Mouse (Mus musculus) urinary bladder, postnatal 4 days (tissue): ENCODE measurements around the gene Foxp4.

Experiments
- DNase-seq, 2 experiments: peaks; one replicate each; pipeline ENCODE4 v3.0.0; 2021 to 2022; ENCODE audit warnings: low spot score in 2 of 2

Foxp4 gene

DNA sequence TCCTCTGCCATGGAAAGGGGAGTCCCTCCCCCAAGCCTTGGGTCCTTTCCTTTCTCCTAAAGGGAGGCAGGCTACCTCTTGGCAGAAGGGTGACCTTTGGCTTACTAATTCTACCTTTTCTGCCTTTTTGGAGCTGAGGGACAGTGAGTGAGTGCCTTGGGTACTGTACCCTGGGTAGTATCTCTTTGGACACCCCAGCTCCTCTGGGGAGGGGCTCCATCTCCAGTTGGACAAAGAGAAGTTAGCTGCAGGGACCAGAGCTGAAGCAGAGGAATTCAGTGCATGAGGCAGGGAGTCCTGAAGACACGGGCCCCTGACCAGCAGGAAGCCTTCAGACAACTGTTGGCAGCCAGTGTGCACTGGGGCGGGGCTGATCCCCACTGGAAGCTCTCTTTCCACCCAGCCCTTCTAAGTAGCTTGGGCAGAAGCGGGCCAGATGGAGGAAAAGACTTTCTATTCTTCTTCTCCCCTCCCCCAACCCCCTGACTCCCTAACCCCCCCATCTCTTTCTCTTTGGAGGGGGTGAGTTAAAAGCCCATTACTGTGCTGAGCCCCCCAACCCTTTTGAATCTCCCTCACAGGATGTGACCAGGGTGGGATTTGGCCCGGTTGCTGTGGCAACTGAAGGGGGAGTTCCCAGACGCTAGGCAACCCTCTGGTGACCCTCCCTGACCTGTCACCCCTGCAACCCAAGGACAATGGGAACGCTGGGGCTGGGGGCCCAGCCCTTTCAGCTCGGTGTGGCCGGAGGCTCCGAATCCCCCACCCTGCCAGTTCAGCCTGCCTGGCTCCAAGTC lies 26.3 kb downstream of the Foxp4 start:
- DNase-seq: peak; percentile 71 to 75

DNA sequence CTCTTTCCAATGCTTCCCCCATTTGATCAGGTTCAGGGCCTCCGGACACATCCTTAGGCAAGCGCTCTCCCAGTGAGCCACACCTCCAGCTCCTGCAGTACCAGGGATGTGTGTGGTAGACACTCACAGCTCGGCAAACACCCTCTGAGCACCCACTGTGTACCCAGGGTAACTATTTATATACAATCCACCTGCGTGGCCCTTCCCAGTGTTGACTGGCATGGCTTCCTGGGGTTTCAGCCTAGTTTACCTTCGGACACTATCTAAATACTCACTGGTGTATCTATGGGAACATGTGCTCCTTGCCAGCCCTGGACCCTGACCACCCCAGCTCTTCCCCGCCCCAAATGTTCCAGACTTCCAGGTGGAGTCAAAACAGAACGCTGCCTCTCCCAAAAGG lies 34.7 kb downstream of the Foxp4 start:
- DNase-seq: no peak

DNA sequence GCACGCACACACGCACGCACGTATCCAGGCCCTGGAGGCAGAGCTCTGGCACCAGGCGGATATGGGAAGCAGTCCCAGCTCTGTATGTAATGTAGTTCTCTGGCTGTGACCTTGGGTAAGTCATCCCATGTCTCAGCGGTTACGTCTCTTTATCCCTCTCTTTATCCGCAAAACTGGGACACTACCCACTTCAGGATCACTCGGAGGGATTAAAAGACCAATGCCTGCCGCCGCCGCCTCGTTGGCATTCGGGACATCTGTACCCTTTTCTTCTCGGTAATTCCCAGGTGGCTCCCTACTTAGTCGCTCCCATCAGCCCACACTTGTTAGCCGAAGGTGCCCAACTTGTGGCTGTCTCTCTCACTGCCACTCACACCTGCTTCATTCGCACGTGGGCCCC lies 35.2 kb downstream of the Foxp4 start:
- DNase-seq: no peak

DNA sequence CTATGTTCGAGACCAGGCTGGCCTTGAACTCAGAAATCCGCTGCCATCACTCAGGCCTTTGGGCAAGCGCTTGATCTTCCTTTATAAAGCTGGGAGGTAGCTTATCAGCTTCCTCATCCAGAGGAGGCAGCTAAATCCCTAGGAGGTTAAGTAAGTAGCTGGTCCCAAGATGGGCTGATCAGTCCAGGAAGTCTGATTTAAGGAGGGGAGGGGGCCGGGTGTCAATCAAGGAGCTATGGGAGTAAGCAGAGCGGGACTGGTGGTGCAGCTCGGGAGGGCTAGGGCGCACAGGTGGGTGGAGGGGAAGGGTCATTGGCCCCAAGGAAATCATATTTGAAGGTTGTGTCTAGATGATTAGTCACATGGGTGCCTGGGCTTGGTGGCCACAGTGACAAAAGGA lies 35.8 kb downstream of the Foxp4 start:
- no peak for DNase-seq

DNA sequence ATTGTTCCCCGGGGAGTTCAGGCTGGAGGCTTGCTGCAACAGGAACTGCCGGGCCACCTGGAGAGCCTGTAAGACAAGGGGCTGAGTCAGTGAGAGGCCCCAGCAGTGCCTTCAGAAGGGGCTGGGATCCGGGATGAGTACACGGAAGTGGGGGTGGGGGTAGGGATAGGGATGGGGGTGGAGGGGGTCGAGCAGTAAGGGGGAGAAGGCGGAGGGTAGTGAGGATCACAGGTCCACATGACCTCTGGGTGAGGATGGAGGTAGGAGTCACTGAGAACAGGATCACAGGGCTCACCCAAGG lies 36.3 kb downstream of the Foxp4 start:
- DNase-seq: no peak

DNA sequence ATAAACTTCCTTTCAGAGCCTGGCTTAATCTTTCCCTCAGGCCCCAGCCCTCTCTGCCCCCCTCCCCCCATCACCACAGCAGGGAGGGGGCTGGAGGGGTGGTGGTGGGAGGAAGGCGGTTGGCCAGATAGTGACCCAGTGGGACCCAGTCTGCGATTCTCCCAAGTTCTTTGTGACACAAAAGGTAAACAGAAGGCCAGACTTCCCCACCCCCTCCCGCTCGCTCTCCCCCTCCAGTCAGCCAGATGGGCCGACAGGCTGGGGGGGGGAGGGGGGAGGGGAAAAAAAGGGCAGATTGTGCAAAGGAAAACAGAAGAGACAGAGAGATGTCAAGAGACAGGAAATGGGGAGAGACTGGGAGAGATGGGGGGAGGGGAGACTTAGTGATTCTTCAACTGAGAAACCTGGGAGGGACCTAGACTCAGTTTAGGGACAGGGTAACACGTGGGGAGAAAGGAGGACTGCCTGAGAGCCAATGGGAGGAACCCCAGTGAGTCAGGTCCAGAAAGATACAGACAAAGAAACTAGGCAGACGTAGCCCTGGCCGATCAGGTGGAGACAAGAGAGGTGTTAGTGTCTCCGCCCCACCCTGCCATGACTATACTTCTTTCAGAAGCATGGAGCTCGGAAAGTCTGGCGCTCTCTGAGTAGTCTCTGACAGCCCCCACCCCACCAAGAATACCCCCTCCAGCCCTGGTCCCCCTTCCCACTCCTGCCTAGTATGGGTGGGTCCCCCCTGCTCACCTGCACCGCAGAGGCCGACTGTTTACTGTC lies 36.9 kb downstream of the Foxp4 start:
- DNase-seq: no peak

DNA sequence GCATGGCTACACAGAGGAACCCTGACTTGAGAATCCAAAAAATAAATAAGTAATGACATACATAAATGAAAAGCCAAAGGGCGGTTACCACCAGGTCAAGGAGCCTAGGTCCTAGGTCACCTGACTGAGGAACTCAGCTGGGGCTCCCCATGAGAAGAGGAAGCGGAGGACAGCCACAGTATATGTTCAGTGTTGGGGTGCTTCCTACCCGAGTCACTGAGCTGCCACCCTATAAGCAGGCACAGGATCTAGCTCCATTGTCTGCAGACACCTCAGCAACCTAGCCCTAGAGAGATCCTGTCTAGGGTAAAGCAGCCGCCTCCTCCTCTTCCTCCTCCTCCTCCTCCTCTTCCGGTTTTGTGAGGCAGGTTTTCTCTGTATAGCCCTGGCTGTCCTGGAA lies 41.3 kb downstream of the Foxp4 start:
- DNase-seq: no peak

DNA sequence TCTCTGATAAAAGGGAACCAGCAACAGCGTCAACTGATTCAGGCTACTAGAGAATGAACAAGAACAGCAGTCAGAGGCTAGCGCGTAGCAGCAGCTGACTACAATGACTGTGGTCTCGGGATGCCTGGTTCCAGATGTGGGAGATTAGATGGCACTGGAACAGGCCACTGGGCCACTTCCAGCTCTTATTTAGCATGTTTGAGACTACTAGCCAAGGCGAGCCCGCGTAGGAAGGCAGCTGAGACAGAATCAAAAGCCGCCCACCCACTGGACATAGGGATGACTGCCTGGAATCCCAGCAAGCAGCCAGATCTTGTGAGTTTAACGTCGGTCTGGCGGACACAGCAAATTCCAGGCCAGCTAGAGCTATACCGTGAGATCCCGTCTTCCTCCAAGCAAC lies 43.1 kb downstream of the Foxp4 start:
- no peak for DNase-seq

DNA sequence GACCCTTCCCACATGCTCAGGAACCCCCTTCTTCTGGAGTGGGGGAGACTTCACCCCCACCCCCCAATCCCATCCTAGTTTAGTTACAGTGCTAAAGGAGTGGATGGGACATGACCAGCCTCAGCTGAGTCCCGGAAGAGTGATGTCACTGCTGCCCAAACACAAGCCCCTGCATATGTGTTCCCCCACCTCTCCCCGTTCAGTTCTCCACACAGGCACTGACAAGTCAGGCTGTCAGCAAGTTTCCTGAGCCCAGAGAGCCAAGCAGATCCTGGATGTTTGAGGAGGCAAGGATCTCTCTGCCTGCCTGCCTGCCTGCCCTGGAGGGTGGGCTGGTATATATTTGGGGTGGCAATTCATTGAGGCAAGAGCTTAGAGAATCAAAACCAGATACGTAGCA lies 45.2 kb downstream of the Foxp4 start:
- no peak for DNase-seq

DNA sequence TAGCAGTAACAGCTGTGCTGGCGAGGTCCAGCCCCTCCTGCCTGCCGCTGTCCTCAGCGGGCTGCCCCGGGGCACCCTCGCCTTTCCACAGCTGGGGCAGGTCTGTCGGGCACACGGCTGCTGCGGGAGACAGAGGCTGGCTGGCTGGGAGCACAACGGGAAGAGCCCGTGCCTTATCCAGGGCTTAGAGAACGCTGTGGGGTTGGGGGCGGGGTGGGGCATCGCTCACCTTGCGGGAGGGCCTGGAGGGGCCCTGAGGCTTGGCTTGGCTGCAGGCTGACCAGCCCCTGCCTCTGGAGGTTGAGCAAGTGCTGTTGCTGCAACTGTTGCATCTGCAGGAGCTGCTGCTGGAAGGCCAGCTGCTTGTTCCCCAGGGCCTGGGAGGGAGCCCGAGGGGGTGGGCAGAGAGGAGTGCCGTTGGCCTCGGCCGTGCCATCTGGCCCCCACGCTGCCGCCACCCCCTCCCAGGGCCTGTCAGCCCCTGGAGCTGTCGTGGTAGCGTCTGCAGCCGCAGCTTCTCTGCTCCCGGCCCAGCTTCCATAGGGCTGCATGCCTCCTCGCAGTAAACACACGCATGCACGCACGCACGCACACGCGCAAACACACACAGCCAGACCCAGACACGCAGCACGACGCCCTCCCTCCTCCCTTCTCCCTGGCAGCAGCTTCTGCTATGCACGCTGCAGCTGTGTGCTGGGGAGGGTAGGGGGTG lies 45.9 kb downstream of the Foxp4 start:
- DNase-seq: peak in 1 of 2 experiments; percentile 47

DNA sequence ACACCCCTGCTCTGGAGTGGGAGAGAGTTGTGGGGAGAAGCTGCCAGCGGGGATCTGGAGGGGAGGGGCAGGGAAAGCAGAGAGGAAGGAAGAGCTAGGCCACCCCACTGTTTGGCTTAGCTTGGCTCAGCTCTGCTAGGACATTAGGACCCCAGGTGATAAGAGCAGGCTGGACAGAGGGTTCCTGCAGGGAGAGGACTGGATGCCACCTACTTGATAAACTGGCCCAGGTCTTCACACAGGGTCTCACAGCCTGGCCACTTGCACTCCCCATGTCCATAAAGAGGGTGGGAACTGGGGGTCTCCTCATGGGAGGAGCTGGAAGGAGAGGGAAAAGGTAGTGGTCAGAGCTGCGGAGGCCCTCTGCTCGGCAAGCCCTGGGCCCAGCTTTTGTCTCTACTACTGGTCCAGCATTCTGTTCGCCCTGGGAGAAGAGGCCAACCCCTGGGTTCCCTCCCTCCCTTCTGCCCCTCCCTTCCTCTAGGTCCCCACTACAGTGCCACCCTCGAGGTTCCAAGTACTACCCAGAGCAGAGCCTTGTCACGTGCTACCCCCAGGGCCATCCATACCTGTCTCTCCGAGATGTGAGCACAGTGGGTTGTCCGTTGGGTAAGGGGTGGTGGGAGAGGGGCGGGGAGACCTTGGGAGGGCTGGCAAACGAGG lies 46.6 kb downstream of the Foxp4 start:
- no peak for DNase-seq

DNA sequence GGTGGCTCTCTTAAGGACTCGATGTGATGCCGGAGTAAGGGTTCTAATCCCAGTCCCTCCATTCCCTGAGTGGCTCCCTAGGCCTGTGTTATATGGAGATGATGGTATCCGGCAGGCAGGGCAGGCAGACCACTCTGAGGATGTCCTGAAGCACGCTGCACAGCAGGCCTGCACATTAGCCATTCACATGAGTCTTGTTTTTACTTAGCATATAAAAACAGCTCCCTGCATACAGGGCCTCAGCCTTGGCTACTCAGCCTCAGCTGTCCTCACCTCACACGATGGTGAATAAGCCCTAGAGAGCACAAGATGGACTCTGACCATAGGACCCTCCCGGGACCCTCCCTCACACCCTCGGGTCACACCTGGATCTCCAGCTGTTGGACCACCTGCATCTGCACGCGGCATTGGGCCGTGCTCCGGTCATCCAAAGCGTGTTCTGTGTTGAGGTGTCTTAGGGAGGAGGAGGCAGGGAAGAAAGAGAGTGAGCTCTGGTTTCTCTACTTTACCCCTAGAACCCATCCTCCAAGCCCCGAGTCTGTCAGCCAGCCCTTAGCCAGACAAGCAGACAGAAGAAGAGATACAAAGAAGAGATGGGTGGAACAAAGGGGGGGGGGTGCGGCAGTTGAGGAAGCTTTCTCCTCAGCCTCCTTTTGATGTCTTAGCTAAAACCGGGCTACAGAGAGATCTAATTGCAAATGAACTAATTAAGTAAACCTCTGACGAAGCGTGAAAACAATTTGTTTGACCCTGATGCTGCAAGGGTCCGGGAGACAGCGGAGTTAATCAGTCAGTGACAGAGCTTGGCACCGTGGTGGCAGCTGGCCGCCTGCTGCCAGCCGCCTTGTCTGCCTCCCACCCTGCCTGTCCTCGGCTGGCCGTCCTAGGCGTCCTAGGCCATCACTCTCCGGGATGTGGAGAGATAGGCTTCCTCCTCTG lies 47.4 kb downstream of the Foxp4 start:
- DNase-seq: no peak

DNA sequence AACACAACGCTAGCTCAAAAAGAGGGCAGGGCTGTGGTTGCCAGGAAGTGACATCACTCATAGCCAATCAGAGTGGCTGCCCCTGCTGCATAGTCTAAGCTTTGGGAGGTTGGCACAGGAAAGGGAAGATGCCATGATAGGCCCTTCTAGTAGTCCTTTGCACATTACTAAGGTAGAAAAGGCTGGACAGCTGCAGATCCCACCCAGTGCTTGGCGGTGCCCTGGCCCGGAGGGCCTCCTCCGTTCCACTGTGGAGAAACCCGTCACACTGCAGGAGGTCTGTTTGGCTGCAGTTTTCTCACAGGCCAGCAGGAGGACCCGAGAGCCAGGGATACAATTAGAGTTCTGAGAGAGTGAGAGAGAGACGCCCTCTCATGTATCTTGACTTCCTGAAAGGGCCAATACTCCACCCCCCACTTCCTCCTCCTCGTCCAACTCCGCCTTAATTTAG lies 51.1 kb downstream of the Foxp4 start:
- DNase-seq: peak; percentile 75 to 83

DNA sequence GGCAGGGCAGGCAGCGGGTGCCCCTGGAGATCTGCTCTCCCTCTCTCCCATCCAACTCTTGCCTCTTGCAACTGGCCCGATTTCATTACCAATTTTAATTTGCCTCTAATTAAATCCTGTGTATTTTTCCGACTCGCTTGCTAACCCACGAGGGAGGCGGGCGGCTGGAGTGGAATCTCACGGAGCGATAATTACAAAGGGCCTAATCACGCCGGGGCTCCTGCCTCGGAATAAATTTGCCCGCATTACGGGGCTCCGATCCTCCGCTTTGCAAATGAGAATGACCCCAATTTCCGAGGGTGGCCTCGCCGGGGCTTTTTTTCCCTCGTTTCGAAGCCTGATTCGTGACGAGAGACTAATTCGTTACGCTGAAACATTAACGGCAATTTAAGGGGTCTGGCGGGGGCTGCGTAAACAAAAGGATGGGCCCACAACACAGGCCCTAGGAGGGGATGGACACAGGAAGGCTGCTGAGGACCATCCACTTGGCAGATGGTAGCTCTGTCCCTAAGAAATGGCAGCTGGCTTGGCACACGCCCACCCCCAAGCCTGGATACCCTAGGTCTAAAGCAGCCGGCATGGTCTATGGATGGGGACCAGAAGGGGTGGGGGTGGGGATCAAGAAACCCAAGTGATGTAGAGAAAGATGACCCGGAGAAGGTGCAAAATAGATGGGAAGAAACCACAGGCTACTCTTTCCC lies 52.0 kb downstream of the Foxp4 start:
- no peak for DNase-seq

DNA sequence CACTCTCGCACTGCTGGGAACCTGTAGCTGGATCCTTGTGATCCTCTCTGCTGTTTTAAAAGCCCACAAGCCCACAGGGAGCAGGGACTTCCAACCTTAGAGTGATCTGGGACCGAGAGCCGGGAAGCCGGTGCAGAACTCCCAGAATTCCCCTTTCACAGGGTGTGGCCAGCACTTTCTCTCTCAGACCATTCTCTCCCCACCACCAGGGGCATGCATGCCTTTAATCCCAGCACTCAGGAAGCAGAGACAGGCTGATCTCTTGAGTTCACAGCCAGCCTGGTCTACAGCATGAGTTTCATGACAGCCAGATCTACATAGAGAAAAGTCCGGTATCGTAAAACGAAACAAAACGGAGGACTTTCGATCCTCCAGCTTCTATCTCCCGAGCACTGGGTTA lies 54.6 kb downstream of the Foxp4 start:
- DNase-seq: no peak

DNA sequence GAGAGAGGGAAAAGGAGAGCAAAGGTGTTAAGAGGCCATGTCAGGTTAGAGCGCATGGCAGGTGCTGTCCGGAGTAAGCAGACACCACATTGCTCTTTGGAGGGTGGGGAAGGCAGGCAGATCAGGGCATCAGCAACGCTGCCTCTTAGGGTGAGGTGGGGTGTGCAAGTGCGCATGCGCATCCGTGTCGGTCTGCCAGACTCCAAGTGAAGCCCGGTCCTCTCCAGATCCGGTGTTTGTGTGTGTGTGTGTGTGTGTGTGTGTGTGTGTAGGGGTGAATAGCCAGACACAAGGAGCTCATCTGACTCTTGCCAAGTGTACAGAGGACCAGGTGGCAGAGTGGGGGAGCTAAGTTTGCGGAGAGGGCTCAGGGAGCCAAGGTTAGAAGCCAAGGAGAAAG lies 58.4 kb downstream of the Foxp4 start:
- no peak for DNase-seq

DNA sequence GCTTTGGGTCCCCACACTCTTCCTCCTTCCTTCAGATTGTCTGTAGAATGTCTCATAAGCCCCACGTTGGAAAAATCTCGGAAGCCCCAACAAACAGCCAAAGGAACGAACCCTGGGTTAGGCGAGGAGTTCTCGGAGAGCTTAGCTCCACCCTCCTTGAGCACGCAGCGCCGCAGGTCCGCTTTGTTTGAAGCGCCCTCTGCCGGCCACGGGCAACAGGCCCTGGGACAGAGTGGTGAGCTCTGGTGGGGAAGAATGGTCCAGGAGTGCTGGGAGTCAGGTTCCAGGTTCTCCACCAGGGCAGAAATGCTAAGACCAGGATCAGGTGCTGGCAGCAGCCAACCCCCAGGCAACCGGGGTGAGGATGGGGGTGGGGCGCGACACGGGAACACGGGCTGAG lies 59.9 kb downstream of the Foxp4 start:
- DNase-seq: peak; percentile 76 to 93

DNA sequence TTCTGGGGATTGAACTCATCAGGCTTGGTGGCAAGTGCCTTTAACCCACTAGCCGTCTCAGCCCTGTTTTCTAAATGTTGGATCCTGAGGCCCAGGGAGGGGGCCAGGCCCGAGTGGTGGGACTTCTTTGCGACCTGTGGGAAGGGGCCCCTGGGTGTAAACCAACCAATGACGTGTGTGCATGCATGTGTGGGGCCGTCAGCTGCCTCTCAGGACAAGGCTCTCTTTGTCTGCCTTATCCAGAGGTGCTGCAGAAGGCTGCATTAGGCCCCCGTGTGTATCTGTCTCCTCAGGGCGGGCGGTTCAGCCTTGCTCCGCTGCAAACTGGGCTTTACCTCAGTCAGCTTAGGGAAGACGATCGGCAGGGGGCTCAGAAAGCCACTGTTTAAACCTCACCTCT lies 61.0 kb downstream of the Foxp4 start:
- no peak for DNase-seq

DNA sequence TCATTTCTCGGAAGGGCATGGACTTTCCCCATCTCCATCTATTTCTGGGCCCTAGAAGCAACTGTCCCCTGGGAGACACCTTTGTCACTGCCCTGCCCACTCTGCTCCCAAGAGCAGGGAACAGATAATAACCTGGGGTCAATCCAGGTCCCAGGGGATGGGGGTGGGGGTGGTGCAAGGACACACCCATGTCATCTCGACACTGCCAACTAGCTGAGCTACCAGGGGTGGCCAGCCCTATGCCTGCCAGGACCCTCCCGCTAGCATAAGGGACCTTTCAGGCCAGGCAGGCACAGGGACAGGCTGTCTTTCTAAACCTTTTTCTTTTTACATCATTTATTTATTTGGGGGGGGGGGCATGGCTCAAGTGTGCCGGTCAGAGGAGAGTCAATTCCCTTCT lies 61.4 kb downstream of the Foxp4 start:
- no peak for DNase-seq

DNA sequence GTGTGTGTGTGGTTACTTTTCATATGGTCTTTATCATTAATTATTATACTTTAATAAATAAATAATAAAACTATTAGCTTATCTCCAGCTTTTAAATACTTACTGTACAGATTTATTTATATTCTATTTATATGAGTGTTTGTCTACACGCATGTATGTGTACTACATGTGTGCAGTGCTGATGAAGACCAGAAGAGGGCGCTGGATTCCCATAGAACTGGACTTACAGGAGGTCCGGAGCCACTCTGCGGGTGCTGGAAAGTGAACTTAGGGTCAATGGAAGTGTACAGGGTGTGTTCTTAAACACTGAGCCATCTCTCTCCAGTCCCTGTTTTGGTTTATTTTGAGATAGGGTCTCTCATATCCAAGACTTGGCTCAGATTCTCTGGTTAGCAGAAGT lies 68.9 kb downstream of the Foxp4 start:
- no peak for DNase-seq

DNA sequence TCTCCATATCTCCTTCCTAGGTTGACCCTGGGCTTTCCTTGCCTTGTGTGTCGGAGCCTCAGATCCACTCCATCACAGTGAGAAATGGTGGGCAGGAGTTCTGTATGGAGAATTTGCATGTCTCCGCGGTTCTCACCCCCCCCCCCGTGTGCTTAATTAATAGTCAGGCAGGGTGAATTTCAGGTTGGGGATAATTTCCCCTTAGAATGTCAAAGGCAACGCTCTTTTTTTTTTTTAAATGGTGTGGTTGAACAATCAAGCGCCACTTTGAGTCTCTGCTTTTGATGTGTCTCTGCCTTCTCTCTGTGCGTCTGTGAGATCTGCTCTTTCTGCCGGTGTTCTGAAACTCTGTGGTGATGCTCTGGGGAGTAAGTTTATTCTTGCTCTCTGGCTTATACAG lies 69.5 kb downstream of the Foxp4 start:
- no peak for DNase-seq
